Mouse (Mus musculus) stomach, postnatal 0 days (tissue): Measurements from ENCODE around the gene Pde2a. TPM values are rescaled to one million over a fixed set of nuclear protein-coding genes. Genes with fewer than 3 reads are reported as not detected.
A peak's percentile ranks its signal among the peaks of the same experiment; 100 is the strongest.

ENCODE experiments used
- ATAC-seq: fragments of 200-750 bp; cut with Nextera tagmentation; 2 replicates; pipeline ENCODE4 v1.8.0; 2017; ENCODE audit not compliant: low FRiP score, low TSS enrichment
- DNase-seq: peaks from one replicate; pipeline ENCODE4 v3.0.0-alpha.2; 2016; ENCODE audit warnings: low spot score
- H3K27ac ChIP-seq: fragments of 300-500 bp; sonication (generic); replicated peaks from 2 replicates; pipeline ENCODE4 v1.5.1; 2014; ENCODE audit warnings: mild to moderate bottlenecking, control low read depth
- H3K27me3 ChIP-seq: fragments of 300-500 bp; sonication (generic); 2 replicates; pipeline ENCODE4 v1.6.1; 2014; ENCODE audit warnings: low read length; ENCODE audit not compliant: control insufficient read depth, insufficient read depth
- H3K36me3 ChIP-seq: fragments of 300-500 bp; sonication (generic); 2 replicates; pipeline ENCODE4 v1.6.1; 2014; ENCODE audit warnings: low read length, mixed read lengths; ENCODE audit not compliant: control insufficient read depth, insufficient read depth
- H3K4me1 ChIP-seq: fragments of 300-500 bp; sonication (generic); replicated peaks from 2 replicates; pipeline ENCODE4 v1.6.1; 2014; ENCODE audit warnings: antibody characterized with exemption; ENCODE audit not compliant: control insufficient read depth, insufficient read depth
- H3K4me2 ChIP-seq: fragments of 300-500 bp; sonication (generic); replicated peaks from 2 replicates; pipeline ENCODE4 v1.6.1; 2014; ENCODE audit warnings: low read depth, mild to moderate bottlenecking, control low read depth, moderate library complexity
- H3K4me3 ChIP-seq: fragments of 300-500 bp; sonication (generic); 2 replicates; pipeline ENCODE4 v1.5.1; 2014; ENCODE audit warnings: low read depth, low read length, control low read depth
- H3K9ac ChIP-seq: fragments of 300-500 bp; sonication (generic); 2 replicates; pipeline ENCODE4 v1.6.1; 2014; ENCODE audit warnings: mild to moderate bottlenecking, low read length, control low read depth, mixed read lengths
- H3K9me3 ChIP-seq: fragments of 300-500 bp; sonication (generic); 2 replicates; pipeline ENCODE4 v1.6.1; 2016; ENCODE audit warnings: low read length; ENCODE audit not compliant: control insufficient read depth
- CTCF ChIP-seq: IDR thresholded peaks from 2 replicates; pipeline ENCODE4 v1.5.1; 2016; ENCODE audit warnings: antibody characterized with exemption, low read depth, mild to moderate bottlenecking, moderate library complexity
- EP300 ChIP-seq: optimal IDR thresholded peaks from 2 replicates; pipeline ENCODE3; 2016; ENCODE audit warnings: antibody characterized with exemption
- WGBS: fragments of 180-500 bp; shearing (Covaris S2); extraction: QIAGEN DNeasy Blood & Tissue Kit; methylation state at CpG from one replicate; pipeline ENCODE4 v1.1.7; 2014; 5-methylcytosine and 5-hydroxymethylcytosine counted together
- polyA plus RNA-seq: library from polyadenylated mRNA; unstranded; fragments of >200 nt; fragmentation: Nextera tagmentation; extraction: Ambion mirVana; gene quantifications from 2 replicates; pipeline ENCODE4 v1.2.1, GENCODE M21; 2015

Pde2a gene
- 9.2 and 9.5 TPM in 2 replicates for polyA plus RNA-seq

GRCm38 (mm10) chr7:101421529-101421928 is at the start of gene Pde2a:
TSS of gene Pde2a (plus strand) at chr7:101421691.
- 17% methylated on average over 6 of the region's 6 CpGs for WGBS
- H3K9ac ChIP-seq = no peak within 1 kb of the TSS
- H3K4me3 ChIP-seq = no peak within 1 kb of the TSS
- H3K9me3 ChIP-seq = no peaks in the 10 kb centered on the region
- TF ChIP-seq CTCF (no peak), EP300 (no peak)
- no peak for DNase-seq
- no peak within 1 kb of the TSS for H3K27ac ChIP-seq
- H3K27me3 ChIP-seq = no peaks in the 10 kb centered on the region
- H3K4me1 ChIP-seq = no peaks in the 10 kb centered on the region
- no peak within 1 kb of the TSS for H3K4me2 ChIP-seq
- ATAC-seq = no peak
- H3K36me3 ChIP-seq = no peaks in the 10 kb centered on the region

- H3K27me3 ChIP-seq = no peaks in the 10 kb centered on the region
- DNase-seq (no peak), ATAC-seq (no peak)
- no peak overlapping the region for H3K27ac ChIP-seq
- H3K4me3 ChIP-seq = no peak overlapping the region
- H3K9ac ChIP-seq = no peak overlapping the region
- H3K4me2 ChIP-seq = no peak overlapping the region
- no peaks in the 10 kb centered on the region for H3K36me3 ChIP-seq
- H3K9me3 ChIP-seq = no peaks in the 10 kb centered on the region
- no peaks in the 10 kb centered on the region for H3K4me1 ChIP-seq
- TF ChIP-seq EP300 = no peak
- TF ChIP-seq CTCF = no peak
- 85% methylated on average over 22 of the region's 26 CpGs for WGBS
Observed at GRCm38 (mm10) chr7:101373082-101373481, 48.4 kb upstream of the Pde2a start.

- no peaks in the 10 kb centered on the region for H3K4me1 ChIP-seq
- DNase-seq = no peak
- TF ChIP-seq CTCF (peak; percentile 94), EP300 (no peak)
Observed at GRCm38 (mm10) chr7:101374155-101374554, 47.3 kb upstream of the Pde2a start.

GRCm38 (mm10) chr7:101376701-101377340 is 44.7 kb upstream of the Pde2a start:
- Histone ChIP-seq H3K9ac (no peak overlapping the region), H3K4me2 (no peak overlapping the region), H3K9me3 (no peaks in the 10 kb centered on the region), H3K27ac (peak overlapping the region; percentile 88; the same call in 1 of the 2 replicates), H3K4me3 (no peak overlapping the region), H3K27me3 (no peaks in the 10 kb centered on the region), H3K4me1 (no peaks in the 10 kb centered on the region), H3K36me3 (no peaks in the 10 kb centered on the region)
- 69% methylated on average over 10 of the region's 10 CpGs for WGBS
- TF ChIP-seq EP300 (no peak), CTCF (no peak)
- ATAC-seq (no peak), DNase-seq (no peak)

More at GRCm38 (mm10) chr7:101374155-101374554, 47.3 kb upstream of the Pde2a start:
- Histone ChIP-seq H3K9ac (no peak overlapping the region), H3K4me2 (no peak overlapping the region), H3K9me3 (no peaks in the 10 kb centered on the region), H3K4me3 (no peak overlapping the region), H3K27me3 (no peaks in the 10 kb centered on the region), H3K36me3 (no peaks in the 10 kb centered on the region), H3K27ac (no peak overlapping the region)
- ATAC-seq = no peak

GRCm38 (mm10) chr7:101377741-101378262 is 43.7 kb upstream of the Pde2a start:
- TF ChIP-seq EP300 (no peak), CTCF (no peak)
- peak overlapping the region; percentile 40 for H3K4me3 ChIP-seq
- H3K36me3 ChIP-seq = no peaks in the 10 kb centered on the region
- ATAC-seq (peak; percentile 94), DNase-seq (peak; percentile 90)
- no peaks in the 10 kb centered on the region for H3K9me3 ChIP-seq
- H3K9ac ChIP-seq = peak overlapping the region; percentile 74
- H3K27me3 ChIP-seq = no peaks in the 10 kb centered on the region
- no peaks in the 10 kb centered on the region for H3K4me1 ChIP-seq
- H3K27ac ChIP-seq = peak overlapping the region; percentile 95
- 12% methylated on average over 6 of the region's 7 CpGs for whole genome bisulfite sequencing
- H3K4me2 ChIP-seq = peak overlapping the region; percentile 71

- 29% methylated on average over 3 of the region's 3 CpGs for WGBS
Observed at GRCm38 (mm10) chr7:101378285-101378684, 43.2 kb upstream of the Pde2a start.

More at GRCm38 (mm10) chr7:101378285-101378684, 43.2 kb upstream of the Pde2a start:
- Histone ChIP-seq H3K27me3 (no peaks in the 10 kb centered on the region), H3K4me2 (peak overlapping the region; percentile 71), H3K4me1 (no peaks in the 10 kb centered on the region), H3K9me3 (no peaks in the 10 kb centered on the region), H3K27ac (peak overlapping the region; percentile 95), H3K36me3 (no peaks in the 10 kb centered on the region), H3K9ac (peak overlapping the region; percentile 74), H3K4me3 (peak overlapping the region; percentile 40)
- no peak for TF ChIP-seq EP300
- no peak for TF ChIP-seq CTCF
- peak; percentile 39 for DNase-seq
- ATAC-seq = peak; percentile 11; the same call in 1 of the 2 replicates
